Mouse (Mus musculus): Measurements from ENCODE around the gene Fbn1. TPM values are rescaled to one million over a fixed set of nuclear protein-coding genes. Genes with fewer than 3 reads are reported as not detected.

The Fbn1 gene
- total RNA-seq, 2 experiments from 2014 or later: 121 to 127 TPM

Other genes with a start within 250 kb of the Fbn1 start
- gene Gm9913, start 2.9 kb downstream of the Fbn1 start, total RNA-seq (2021): under 1 TPM in 1 of 2 experiments, not detected in 1; 0.36 TPM
- gene Cep152, start 117.1 kb upstream of the Fbn1 start, total RNA-seq (2021): 1 to 10 TPM; 4.1 to 5.1 TPM
- gene Eid1, start 165.1 kb upstream of the Fbn1 start, total RNA-seq (2021): 100 to 1,000 TPM; 111 to 122 TPM
- 1 to 10 TPM; 2.6 to 3.2 TPM for gene Shc4, start 216.2 kb upstream of the Fbn1 start, total RNA-seq (2021)

Measured in adrenal gland, postnatal 10 days (tissue).